Mouse (Mus musculus) small intestine, adult 2 months (tissue): ENCODE measurements around the gene Bod1.

Source experiments
- CTCF ChIP-seq: fragments of 200-500 bp; IDR thresholded peaks from 2 replicates; pipeline ENCODE4 v1.5.1; 2012; ENCODE audit warnings: low read depth, mild to moderate bottlenecking, control low read depth, inconsistent platforms, low read length, moderate library complexity, mixed read lengths; ENCODE audit not compliant: insufficient replicate concordance, insufficient read length; ENCODE audit errors: extremely low read depth
- POLR2A ChIP-seq: fragments of 200-500 bp; IDR thresholded peaks from 2 replicates; pipeline ENCODE4 v1.6.1; 2012; ENCODE audit warnings: low read depth, mild to moderate bottlenecking, control low read depth, inconsistent platforms, low read length, moderate library complexity

- TF ChIP-seq CTCF (no peak), POLR2A (no peak)
Observed at GRCm38 (mm10) chr11:31675430-31675829, 3.7 kb upstream of the Bod1 start.
